Mouse (Mus musculus): ENCODE data around the gene Cbfa2t3. TPM values are rescaled to one million over a fixed set of nuclear protein-coding genes. Genes with fewer than 3 reads are reported as not detected.

Gene Cbfa2t3
- 1.8 and 2.4 TPM in 2 replicates for polyA plus RNA-seq (2015; fragmentation: Nextera tagmentation; extraction: Ambion mirVana)

DNA sequence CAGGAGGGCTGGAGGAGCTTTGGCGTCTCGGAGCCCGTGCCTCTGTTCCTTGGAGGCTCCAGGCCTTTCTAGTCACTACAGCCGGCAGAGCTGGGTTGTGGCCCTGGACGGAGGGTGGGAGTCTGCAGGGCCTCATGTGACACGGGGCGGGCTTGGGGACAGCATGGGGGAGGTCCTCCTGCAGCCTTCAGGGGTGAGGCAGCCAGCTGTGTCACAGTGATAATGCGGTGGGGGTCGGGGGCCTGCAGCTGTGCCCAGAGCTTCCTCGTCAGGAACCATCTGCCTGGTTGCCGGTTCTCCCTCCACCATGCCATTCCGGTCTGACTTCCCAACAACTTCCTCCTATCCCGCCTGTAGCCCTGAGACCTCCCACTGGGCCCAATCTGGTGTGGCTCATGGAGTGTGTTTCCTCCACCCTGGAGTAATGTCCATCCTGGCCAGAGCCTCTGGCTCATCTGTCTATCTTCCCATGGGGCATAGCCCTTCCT, at the start of gene Cbfa2t3:
Cbfa2t3 (minus strand) TSS at position 105 of the 488 bp plus-strand sequence.
- Histone ChIP-seq H3K4me3 (ENCODE audit: low read depth, low read length) (no peak within 1 kb of the TSS), H3K4me1 (replicated peaks; ENCODE audit: control insufficient read depth, insufficient read depth) (no peaks in the 10 kb centered on the region), H3K27ac (replicated peaks) (no peak within 1 kb of the TSS), H3K9me3 (ENCODE audit: control insufficient read depth, low read length) (no peaks in the 10 kb centered on the region), H3K27me3 (ENCODE audit: control insufficient read depth, insufficient read depth, low read length) (no peaks in the 10 kb centered on the region), H3K4me2 (replicated peaks; ENCODE audit: low read depth) (peak within 1 kb of the TSS; percentile 14; the same call in 1 of the 2 replicates), H3K9ac (ENCODE audit: low read length) (no peak within 1 kb of the TSS), H3K36me3 (ENCODE audit: control insufficient read depth, insufficient read depth, low read length) (no peaks in the 10 kb centered on the region)
- ATAC-seq (ENCODE audit: low FRiP score, low TSS enrichment): peak; percentile 7; the same call in 1 of the 2 replicates
- 48% methylated on average over 13 of the region's 13 CpGs for WGBS
- no peak for TF ChIP-seq EP300 (optimal IDR thresholded peaks at IDR 0.05)
- TF ChIP-seq CTCF (IDR thresholded peaks at IDR 0.05; ENCODE audit: low read depth): no peak
- no peak for DNase-seq (ENCODE audit: low spot score)

DNA sequence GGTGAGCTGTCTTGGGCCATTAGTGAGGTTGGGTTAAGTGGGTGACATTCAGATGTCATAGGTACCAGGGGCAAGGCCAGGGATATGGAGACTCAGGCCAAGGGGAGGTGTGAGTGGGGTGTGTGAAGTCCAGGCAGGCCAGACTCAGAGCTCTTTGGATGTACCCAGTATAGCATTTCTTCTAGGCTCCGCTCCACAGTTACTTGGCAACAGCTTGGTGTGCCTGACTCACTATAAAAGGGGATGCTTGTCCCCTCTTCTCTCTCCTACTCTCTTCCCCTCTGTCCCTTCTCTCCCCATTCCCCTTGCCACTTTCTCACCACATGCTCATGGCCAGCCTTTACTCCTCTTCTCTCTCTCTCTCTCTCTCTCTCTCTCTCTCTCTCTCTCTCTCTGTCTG, 48.9 kb upstream of the Cbfa2t3 start:
- TF ChIP-seq EP300 (optimal IDR thresholded peaks at IDR 0.05) (no peak), CTCF (IDR thresholded peaks at IDR 0.05; ENCODE audit: low read depth) (no peak)
- Histone ChIP-seq H3K9ac (ENCODE audit: low read length) (no peak overlapping the region), H3K4me2 (replicated peaks; ENCODE audit: low read depth) (no peak overlapping the region), H3K4me3 (ENCODE audit: low read depth, low read length) (no peak overlapping the region), H3K4me1 (replicated peaks; ENCODE audit: control insufficient read depth, insufficient read depth) (no peaks in the 10 kb centered on the region), H3K36me3 (ENCODE audit: control insufficient read depth, insufficient read depth, low read length) (no peaks in the 10 kb centered on the region), H3K9me3 (ENCODE audit: control insufficient read depth, low read length) (no peaks in the 10 kb centered on the region), H3K27ac (replicated peaks) (no peak overlapping the region), H3K27me3 (ENCODE audit: control insufficient read depth, insufficient read depth, low read length) (no peaks in the 10 kb centered on the region)
- ATAC-seq (ENCODE audit: low FRiP score, low TSS enrichment) (no peak), DNase-seq (ENCODE audit: low spot score) (no peak)
- 93% methylated on average over 1 of the region's 1 CpGs for whole genome bisulfite sequencing

DNA sequence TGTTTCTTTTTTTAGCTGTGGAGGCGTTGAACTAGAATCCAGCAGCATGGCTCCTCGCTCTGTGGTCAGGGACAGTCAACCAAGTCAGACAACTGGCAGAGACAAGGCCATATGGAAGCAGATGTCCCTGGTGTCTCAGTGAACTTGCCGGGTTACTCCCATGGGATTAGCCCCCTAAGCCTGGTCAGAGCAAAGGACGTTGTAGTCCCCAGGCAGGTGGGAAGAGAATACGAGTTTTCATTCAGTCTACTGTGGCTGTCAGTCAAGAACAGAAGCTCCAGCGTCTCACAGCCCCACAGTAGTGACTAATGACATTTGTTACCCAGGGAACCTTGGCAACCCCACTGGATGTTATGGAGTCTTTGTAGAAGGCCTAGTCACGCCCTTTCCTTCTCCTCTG, 47.5 kb upstream of the Cbfa2t3 start:
- H3K27ac ChIP-seq (replicated peaks): no peak overlapping the region
- no peaks in the 10 kb centered on the region for H3K27me3 ChIP-seq (ENCODE audit: control insufficient read depth, insufficient read depth, low read length)
- H3K4me3 ChIP-seq (ENCODE audit: low read depth, low read length): no peak overlapping the region
- H3K4me1 ChIP-seq (replicated peaks; ENCODE audit: control insufficient read depth, insufficient read depth): no peaks in the 10 kb centered on the region
- H3K36me3 ChIP-seq (ENCODE audit: control insufficient read depth, insufficient read depth, low read length): no peaks in the 10 kb centered on the region
- WGBS: 48% methylated on average over 7 of the region's 7 CpGs
- no peak for DNase-seq (ENCODE audit: low spot score)
- no peaks in the 10 kb centered on the region for H3K9me3 ChIP-seq (ENCODE audit: control insufficient read depth, low read length)
- TF ChIP-seq EP300 (optimal IDR thresholded peaks at IDR 0.05): no peak
- TF ChIP-seq CTCF (IDR thresholded peaks at IDR 0.05; ENCODE audit: low read depth): no peak
- ATAC-seq (ENCODE audit: low FRiP score, low TSS enrichment): no peak
- H3K4me2 ChIP-seq (replicated peaks; ENCODE audit: low read depth): no peak overlapping the region
- no peak overlapping the region for H3K9ac ChIP-seq (ENCODE audit: low read length)

DNA sequence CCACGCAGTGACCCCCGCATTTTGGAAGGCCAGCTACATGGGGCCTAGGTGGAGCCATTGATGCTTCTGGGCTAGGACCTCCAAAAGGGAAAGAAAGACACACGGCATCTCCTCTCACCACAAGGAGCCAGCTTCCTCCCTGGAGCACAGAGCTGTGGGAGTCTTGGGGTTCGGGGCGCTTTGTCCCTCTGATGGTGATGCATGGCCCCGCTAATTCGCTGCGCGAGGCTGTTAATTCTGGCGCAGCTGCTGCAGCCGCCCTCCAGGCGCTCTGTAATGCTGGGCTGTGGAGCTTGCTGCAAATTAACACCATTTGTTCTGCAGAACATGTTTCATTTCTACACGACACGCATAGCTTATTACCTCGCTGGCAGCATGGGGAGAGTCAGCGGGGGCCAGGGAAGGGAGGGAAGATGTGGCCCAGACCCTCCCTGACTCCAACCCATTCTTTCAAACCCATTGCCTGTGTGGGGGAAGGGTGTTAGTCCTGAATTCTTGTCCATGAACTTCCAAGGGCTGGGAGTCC, 46.9 kb upstream of the Cbfa2t3 start:
- no peak overlapping the region for H3K27ac ChIP-seq (replicated peaks)
- H3K4me3 ChIP-seq (ENCODE audit: low read depth, low read length): no peak overlapping the region
- no peaks in the 10 kb centered on the region for H3K4me1 ChIP-seq (replicated peaks; ENCODE audit: control insufficient read depth, insufficient read depth)
- WGBS: 14% methylated on average over 16 of the region's 16 CpGs
- no peak overlapping the region for H3K9ac ChIP-seq (ENCODE audit: low read length)
- TF ChIP-seq EP300 (optimal IDR thresholded peaks at IDR 0.05) (no peak), CTCF (IDR thresholded peaks at IDR 0.05; ENCODE audit: low read depth) (no peak)
- H3K9me3 ChIP-seq (ENCODE audit: control insufficient read depth, low read length): no peaks in the 10 kb centered on the region
- H3K4me2 ChIP-seq (replicated peaks; ENCODE audit: low read depth): no peak overlapping the region
- H3K36me3 ChIP-seq (ENCODE audit: control insufficient read depth, insufficient read depth, low read length): no peaks in the 10 kb centered on the region
- ATAC-seq (ENCODE audit: low FRiP score, low TSS enrichment): no peak
- no peak for DNase-seq (ENCODE audit: low spot score)
- no peaks in the 10 kb centered on the region for H3K27me3 ChIP-seq (ENCODE audit: control insufficient read depth, insufficient read depth, low read length)

DNA sequence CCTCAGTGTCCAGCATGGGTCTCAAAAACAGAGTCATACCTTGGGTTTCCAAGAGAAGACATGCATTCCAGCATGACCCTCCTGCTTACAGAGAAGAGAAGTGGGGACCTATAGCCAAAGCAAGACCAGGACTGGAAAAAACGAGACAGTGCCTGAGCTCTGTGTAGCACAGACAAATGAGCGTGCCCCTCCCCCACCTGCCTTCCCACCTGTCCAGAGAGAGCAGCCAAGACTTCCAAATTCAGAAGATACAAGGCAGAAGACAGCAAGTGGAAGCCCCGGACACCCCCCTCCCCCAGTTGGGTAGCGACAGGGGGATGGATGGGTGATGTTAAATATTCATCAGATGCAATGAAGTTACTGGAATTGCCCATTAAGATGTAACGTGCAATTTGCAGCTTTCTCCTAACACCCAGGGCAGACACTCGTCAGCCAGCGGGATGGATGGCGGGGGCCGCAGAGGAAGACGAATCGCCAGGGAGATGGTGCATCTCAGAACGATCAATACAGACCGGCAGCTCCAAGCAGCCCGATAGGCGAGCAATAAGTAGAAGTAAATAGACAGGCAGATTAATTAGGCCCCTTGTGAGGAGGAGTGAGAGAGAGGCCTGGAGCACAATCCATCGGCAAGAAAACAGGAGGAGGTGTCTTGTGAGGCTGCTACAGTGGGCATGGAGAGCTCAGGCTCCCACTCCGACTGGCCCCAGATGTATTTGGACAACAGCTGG, 46.3 kb upstream of the Cbfa2t3 start:
- DNase-seq (ENCODE audit: low spot score) (no peak), ATAC-seq (ENCODE audit: low FRiP score, low TSS enrichment) (no peak)
- no peak overlapping the region for H3K27ac ChIP-seq (replicated peaks)
- no peaks in the 10 kb centered on the region for H3K9me3 ChIP-seq (ENCODE audit: control insufficient read depth, low read length)
- WGBS: 25% methylated on average over 17 of the region's 17 CpGs
- TF ChIP-seq CTCF (IDR thresholded peaks at IDR 0.05; ENCODE audit: low read depth) (no peak), EP300 (optimal IDR thresholded peaks at IDR 0.05) (no peak)
- no peaks in the 10 kb centered on the region for H3K27me3 ChIP-seq (ENCODE audit: control insufficient read depth, insufficient read depth, low read length)
- H3K4me3 ChIP-seq (ENCODE audit: low read depth, low read length): no peak overlapping the region
- H3K36me3 ChIP-seq (ENCODE audit: control insufficient read depth, insufficient read depth, low read length): no peaks in the 10 kb centered on the region
- no peak overlapping the region for H3K9ac ChIP-seq (ENCODE audit: low read length)
- H3K4me1 ChIP-seq (replicated peaks; ENCODE audit: control insufficient read depth, insufficient read depth): no peaks in the 10 kb centered on the region
- H3K4me2 ChIP-seq (replicated peaks; ENCODE audit: low read depth): no peak overlapping the region

DNA sequence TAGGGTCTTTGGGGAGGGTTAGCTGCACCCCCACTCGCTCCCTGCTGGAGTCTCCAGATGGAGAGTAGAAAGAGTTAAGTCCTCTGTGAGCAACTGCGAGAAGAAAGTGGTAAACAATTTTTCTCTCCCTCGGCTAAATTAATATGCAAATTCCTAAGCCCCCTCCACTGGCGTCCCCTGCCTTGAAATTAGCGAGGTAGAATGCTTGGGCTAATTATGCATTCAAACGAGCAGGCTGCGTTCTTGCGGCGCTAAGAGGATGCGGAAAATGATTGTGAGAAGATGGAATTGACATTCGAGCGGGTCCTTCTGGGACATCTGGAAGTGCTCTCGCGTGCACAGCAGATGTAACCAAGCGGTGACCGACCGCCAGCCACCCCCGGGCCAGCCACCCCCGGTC, 43.6 kb upstream of the Cbfa2t3 start:
- Histone ChIP-seq H3K9me3 (ENCODE audit: control insufficient read depth, low read length) (no peaks in the 10 kb centered on the region), H3K9ac (ENCODE audit: low read length) (no peak overlapping the region), H3K27ac (replicated peaks) (no peak overlapping the region), H3K4me1 (replicated peaks; ENCODE audit: control insufficient read depth, insufficient read depth) (no peaks in the 10 kb centered on the region), H3K4me2 (replicated peaks; ENCODE audit: low read depth) (no peak overlapping the region), H3K4me3 (ENCODE audit: low read depth, low read length) (no peak overlapping the region), H3K36me3 (ENCODE audit: control insufficient read depth, insufficient read depth, low read length) (no peaks in the 10 kb centered on the region), H3K27me3 (ENCODE audit: control insufficient read depth, insufficient read depth, low read length) (no peaks in the 10 kb centered on the region)
- 24% methylated on average over 19 of the region's 19 CpGs for WGBS
- no peak for ATAC-seq (ENCODE audit: low FRiP score, low TSS enrichment)
- DNase-seq (ENCODE audit: low spot score): no peak
- TF ChIP-seq CTCF (IDR thresholded peaks at IDR 0.05; ENCODE audit: low read depth) (no peak), EP300 (optimal IDR thresholded peaks at IDR 0.05) (no peak)

Measured in stomach, postnatal 0 days (tissue).